Mouse (Mus musculus) kidney, postnatal 10 days (tissue): Measurements from ENCODE around the gene Tmem120b.

ENCODE experiments used
- DNase-seq: peaks from one replicate; pipeline ENCODE4 v3.0.0; 2021; ENCODE audit warnings: mixed read lengths

Gene Tmem120b

DNA sequence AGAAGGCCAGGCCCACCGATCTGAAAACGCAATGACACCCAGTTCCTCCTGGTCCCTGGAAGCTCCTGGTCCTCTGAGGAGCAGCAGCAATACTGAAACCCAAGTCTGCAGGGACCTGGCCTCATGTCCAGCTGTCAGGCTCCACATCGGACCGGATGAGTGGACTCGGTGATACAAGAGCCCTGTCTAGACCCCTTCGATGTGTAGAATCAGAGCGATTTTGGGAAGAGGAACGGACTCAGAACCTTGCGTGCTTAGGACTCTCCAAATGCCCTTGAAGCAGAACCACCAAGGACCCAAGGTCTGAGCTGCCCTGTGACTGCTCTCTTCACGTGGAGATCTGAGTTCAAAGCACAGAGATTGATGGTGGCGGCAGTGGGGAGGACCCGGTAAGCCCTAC is at the start of gene Tmem120b:
Gene Tmem120b (plus strand): TSS at position 301 of the 400 bp plus-strand sequence.
- no peak for DNase-seq

DNA sequence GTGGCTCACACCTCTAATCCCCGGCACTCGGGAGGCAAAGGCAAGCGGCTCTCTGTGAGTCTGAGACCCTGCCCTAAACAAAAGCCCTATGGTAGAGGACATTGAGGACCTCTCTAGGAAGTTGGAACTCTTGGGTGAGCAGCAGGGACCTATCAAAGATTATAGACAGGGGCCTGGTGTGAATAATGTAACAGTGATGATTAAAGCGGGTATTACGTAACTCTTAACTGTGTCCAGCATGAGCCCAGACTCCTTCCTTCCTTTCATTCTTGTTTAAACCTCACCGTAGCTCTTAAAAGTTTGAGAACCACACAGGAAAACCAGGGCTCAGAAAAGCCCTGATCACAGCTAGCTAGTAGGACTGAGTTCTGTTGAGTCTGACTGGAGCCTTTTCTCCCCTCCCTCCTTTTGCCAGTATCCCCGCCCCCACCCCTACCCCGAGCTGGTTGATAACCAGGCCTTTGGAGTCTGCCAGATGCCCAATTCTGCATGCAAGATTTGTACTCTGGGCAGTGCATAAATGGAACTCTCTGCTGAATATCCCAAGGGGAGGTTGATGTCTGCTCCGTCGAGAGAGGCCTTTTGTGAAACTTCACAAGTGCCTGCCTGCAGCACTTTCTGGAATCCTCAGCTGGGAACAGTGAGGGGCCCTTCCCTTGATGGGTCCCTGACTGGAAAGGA is 48.7 kb upstream of the Tmem120b start:
- DNase-seq: no peak

DNA sequence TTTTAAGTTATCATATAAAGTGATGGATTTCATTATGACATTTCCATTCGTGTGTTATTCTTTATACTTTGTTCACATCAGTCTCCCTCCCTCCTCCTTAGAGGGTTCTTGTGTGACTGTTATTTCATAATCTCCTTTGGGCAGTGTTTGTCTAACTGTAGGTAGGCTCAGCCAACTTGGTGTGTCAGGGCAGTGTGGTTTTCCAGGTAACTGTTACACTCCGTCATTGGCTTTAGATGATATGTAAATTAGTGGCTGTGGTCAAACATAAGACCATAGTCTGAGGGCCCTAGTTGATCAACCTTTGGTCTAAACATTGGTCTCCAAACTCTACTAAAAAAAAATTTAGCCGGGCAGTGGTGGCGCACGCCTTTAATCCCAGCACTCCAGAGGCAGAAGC is 47.8 kb upstream of the Tmem120b start:
- DNase-seq: no peak

DNA sequence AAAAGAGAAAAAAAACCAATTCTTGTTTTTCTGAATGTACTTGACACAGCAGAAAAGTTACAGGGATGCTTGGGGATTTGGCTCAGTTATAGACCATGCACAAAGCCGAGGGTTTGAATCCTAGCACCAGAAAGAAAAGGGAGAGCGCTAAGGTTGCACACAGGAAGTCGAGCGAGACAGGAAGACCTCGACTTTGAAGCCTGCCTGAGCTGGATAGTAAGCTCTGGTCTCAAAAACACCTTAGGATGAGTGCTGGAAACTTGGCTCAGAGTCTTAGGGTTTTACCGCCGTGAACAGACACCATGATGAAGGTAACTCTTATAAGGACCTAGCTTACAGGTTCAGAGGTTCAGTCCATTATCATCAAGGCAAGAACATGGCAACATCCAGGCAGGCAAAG is 46.8 kb upstream of the Tmem120b start:
- DNase-seq: no peak

DNA sequence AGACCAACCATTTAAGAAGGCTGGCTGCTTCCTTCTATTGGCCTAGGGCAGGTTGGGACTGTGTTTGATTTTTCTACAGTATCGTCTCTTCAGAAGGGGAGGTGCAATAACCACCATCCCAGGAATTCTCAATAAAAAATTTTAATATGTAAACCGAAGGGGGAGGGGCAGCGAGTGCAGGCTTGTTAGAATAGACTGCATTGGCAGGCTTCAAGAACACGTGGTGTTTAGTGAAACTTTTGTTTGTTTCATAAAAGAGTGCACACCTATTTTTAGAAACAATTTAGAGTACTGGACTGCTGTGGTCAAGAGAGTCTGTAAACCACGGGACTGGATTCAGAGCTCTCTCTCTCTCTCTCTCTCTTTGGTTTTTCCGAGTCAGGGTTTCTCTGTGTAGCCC is 45.2 kb upstream of the Tmem120b start:
- DNase-seq: no peak

DNA sequence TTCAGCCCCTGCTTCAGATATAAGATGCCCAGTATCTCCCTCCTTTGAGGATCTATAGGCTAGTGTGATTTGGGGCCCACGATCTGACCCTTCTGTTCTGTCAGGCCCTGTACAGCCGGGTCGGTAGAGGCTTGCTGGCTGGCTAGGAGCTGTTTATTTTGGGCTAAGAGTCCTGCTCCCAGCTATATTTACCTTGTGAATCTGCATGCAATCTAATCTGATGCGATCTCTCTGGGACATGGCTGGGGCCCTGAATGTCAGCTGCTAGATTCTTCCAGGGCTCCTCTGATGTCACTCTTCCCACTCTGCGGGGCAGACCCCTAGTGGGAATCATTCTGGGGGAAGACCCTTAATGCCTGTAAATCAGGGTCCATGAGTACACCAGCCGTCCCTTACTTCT is 43.9 kb upstream of the Tmem120b start:
- no peak for DNase-seq

DNA sequence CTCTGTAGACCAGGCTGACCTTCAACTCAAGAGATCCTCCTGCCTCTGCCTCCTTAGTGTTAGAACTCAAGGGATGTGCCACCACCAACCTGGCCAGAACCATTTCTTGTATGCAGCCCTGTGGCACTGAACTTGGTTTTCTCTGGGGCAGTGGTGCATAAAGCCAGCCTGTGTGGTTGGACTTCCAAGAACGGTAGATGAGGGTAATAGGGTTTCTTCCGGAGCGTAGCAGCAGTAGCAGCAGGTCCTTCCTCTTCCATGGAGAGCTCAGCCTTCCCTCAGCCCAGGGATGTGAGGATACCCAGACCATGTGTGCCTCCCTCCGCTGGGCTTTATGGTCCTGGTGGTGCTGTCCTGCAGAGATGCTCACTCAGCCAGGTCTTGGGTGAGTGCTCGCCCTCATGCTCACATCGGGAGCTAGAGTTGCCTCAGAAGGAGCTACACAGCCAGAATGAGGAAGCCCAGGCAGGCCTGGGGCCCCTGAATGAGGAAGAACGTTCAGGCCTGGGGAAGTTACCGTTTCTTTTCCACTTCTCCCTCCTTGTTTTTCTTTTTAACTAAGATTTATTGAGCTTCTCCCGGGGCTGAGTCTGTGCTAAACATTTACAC is 43.1 kb upstream of the Tmem120b start:
- no peak for DNase-seq

DNA sequence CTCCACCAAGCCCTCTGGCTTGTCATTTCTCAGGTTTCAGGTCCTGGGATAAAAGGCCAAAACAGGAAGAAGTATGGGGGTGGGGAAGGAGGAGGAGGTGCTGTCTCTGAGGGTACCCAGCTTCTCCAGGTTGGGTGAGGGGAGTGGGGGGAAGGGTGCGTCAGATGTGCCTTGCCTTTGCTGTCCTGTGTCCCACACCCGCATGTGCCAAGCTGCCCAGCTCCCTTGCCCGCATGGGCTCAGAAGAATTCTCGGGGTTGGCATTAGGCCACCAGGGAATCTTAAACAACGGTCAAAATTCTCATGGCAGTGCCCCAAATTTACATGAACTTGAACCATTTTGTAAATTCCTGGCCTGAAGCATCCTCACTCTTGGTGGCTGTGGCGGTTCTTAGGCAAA is 41.8 kb upstream of the Tmem120b start:
- peak; percentile 34 for DNase-seq

DNA sequence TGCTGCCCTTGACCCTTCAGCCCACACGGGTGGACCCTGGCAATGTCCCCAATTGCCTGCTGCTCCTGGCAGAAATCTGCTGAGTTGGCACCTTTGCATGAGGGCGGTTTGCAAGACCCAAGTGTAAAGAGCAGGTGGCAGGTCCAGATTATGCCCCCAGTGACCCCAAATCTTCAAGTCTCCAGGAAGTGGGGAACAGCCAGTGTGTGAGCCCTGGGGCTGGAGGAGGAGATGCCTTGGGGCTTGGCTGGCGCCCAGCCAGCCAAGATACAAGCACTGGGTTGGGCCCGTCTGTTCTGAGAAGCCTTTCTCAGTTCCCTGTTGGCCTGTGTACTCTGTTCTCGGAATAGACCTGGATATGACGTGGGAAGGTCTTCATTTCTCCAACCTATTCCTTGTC is 40.8 kb upstream of the Tmem120b start:
- peak; percentile 33 for DNase-seq

DNA sequence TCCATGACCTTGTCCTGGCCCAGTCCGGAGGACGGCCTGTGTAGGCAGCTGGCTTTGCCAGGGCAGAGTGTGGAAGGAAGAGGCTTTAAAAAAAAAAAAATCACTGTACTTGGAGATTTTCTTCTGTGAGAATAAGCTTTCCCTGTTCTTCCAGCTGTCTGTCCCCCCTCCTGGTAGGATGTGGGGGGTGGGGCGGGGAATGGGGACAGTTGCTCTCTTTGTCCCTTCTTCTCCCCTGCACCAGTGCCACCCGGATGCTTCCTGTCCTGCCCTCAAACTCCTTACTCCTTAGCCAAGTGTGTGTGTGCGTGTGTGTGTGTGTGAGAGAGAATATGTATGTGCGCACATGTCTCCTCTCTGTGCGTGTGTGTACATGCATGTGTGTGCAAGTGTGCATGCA is 38.5 kb upstream of the Tmem120b start:
- DNase-seq: no peak

DNA sequence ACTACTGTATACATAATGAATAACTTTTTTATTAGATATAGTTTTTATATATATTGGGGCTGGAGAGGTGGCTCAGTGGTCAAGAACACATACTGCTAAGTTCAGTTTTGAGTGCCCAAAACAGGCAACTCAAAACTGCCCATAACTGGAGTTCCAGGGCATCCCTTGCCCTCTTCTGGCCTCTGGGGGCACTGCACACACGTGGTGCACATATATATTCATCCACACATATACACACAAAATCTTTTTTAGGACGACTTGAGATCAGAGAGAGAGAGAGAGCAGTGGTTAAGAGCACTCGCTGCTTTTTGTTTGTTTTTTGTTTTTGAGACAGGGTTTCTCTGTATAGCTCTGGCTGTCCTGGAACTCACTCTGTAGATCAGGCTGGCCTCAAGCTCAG is 36.9 kb upstream of the Tmem120b start:
- DNase-seq: no peak

DNA sequence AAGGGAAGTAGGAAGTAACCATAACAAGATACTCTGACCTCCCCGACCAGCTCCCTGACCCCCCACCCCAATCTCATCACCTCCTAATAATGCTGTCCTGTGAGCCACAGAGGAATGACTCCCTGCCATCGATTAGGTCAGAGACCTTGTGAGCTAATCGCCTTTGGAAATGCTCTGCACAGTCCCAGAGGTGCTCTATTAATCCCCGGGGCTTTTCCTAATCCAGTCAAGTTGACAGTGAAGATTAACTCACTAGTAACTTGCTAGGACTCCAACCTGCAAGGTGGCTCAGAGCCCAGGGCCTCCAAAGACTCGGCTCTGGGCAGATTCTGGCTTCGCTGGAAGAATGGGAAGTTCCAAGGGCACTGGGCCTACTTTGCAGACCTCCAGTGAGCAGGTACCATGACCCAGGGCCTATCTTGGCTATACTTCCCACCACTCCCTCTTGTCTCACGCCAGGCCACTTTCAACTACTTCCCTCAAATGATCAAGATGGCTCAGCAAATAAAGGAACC is 34.5 kb upstream of the Tmem120b start:
- DNase-seq: no peak

DNA sequence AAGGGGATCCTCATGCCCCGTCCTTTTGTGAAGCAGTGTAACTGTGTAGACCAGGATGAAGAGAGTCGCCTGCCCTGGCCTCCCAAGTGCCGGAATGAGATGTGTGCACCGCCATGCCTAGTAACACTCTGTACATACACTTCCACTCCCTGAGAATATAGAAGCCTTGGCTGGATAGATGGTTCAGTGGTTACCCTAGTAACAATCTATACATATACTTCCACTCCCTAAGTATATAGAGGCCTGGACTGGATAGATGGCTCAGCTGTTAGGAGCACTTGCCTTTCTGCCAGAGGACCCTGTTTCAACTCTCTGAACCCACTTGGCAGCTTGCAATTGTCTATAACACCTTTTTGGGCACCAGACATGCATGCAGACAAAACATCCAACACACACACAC is 33.1 kb upstream of the Tmem120b start:
- DNase-seq: no peak

DNA sequence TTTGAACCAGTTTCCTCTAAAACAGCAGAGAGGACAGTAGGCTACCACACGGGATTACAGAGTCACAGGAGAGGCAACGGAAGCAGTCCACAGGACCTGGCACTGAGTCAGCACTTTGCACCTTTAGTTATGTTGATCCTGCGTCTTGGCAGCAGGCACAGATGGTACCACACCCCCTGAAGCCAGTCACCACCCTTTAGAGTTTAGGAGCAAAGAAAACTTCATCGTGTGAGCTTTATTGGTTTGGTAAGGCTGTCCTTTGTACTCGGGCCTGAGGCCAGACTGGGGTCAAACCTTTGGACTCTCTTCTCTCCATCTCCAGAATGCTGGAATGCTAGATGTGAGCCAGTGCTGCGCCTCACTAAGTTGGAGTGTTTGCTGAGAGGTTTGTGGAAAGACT is 32.7 kb upstream of the Tmem120b start:
- DNase-seq: peak; percentile 76

DNA sequence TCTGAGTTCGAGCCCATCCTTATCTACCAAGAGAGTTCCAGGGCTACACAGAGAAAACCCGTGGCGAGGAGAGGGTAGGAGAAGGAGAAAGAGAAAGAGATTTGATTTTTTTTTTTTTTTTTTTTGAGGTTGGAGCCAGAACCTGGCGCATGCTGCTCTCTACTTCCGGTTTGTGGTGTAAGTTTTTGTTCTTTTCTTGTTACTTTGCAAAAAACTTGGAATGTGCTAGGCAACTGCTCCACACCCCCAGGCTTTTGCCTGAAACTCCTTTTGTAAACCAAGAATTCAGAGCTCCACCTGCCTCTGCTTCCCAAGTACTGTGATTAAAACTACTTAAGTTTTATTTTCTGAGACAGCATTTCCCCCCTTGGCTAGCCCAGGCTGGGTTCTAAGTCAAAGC is 30.1 kb upstream of the Tmem120b start:
- no peak for DNase-seq

DNA sequence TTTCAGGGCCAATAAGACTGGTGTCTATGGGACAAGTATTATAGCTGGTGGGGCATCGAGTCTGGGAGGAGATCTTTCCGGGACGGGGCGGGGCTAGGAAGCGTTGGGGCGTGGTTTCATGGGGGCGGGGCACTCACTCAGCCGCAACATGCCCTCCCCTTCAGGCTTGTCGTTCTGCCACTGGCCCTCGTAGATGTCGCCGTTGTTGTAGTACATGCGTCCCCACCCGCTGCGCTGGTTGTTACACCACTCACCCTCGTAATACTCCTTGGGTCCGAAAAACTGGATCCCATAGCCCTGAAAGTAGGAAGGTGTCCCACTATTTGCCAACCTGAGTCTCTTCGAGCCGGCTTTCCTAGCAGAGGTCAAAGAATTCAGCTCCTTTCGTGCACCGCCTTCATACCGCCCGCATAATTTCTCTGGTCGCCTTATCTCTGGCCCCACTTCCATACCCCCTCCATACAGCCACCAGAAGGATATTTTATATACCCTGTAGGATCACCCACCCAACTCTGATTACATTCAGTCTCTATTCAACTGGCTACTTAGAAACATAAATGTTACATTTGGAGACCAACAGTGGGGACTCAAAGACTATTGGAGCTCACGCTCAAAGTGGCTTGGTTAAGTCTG is 29.0 kb upstream of the Tmem120b start:
- DNase-seq: peak; percentile 92

DNA sequence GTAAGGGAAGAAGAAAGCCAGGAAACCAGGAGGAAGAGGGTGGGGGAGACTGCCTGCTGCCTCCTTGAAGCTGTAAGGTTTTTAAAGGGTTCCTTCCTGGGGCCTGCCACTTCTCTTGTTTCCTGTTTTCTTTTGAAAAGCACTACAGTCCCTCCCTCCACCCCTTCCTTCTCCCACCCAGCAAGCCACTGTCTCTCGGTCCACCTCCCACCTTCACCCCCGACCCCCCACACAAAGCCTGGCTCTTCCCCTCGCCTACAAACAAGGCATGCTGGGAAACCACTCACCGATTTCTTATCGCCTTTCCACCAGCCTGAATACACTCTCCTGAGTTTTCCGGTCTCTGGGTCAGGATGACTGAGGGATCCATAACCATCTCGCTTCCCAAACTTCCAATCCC is 27.4 kb upstream of the Tmem120b start:
- no peak for DNase-seq

DNA sequence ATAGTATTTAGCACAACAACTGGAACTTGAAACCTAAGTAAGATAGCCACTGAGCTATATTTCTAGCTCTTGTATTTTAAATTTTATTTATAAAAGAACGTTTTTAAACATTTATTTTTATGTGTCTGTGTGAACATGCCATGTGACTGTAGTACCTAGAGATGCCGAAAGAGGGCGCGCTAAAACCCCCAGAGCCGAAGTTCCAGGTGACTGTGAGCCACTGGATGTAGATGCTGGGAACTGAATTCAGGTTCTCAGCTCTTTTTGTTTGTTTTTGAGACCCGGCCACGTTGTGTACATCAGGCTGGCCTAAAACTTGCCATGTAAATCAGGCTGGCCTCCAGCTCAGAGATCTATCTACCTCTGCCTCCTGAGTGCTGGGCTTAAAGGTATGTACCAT is 24.4 kb upstream of the Tmem120b start:
- peak; percentile 52 for DNase-seq

DNA sequence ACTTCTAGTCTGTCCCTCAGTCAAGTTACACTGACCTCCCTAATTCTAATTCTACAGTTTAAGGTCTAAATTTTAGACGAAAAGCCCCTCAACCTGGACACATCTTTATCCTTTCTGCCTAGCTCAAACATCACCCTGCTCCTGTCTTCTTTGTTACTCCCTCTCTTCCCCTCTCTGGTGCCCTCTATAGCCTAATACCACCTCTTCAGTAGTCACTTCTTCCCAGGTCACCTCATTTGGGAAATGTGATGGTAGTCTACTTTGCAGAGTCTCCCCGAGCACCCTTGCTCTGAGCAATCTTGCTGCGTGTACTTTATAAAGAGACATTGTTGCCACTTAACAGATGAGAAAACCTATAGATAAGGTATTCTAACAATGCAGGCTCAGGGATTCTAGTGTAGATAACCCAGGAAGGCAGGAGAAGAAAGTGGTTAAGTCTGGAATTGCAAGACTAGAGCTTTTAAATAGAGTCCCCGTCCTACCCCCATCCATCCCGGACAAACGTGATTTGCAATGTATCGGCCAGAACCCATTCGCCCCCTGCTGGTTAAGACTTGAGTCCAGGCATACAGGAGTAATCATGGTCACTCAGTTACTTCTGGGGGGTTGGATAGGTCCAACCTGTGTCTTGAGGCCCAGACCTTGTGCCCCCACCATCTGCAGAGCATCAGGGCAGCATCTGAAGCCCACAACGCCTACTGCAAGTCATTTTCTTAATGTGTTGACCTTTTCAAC is 22.5 kb upstream of the Tmem120b start:
- peak; percentile 89 for DNase-seq

DNA sequence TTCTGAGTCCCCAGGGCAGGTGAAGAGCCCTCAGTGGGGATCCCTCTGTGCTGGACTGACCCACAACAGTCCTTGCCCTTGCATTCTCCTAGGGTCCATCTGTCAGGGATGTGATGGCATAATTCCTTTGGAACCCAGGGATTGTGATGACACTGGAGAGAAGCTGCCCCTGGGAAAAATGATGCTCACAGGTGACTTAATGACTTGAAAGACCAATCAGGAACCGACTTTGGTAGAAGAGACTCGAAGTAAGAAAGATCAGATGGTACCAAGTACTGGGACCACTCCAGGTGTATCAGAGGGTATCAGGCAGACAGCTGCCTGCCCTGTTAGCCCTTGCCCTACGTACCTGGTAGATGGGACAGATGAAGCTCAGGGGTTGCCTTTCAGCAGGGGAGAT is 21.3 kb upstream of the Tmem120b start, which contains the start of gene Morn3:
Gene Morn3 (minus strand): TSS at position 101 of the 400 bp plus-strand sequence.
- no peak for DNase-seq

DNA sequence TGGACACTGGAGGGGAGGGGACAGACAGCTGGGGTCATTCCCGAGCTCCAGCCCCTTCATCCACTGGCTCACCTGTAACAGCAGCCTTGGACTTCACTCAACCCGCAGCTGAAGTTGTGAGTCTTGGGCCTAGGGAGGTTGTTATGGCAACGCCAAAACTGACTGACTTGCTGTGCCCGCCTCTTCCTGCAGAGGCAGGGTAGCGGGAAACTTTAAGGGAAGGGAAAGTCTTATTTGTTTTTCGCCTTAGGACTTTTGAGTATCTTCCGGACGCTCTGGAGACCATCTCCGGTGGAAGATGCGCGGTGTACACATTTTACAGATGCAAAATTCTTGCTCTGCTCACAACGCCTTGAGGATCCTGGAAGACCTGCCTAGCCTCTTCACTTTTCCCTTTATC is 18.9 kb upstream of the Tmem120b start:
- peak; percentile 70 for DNase-seq

DNA sequence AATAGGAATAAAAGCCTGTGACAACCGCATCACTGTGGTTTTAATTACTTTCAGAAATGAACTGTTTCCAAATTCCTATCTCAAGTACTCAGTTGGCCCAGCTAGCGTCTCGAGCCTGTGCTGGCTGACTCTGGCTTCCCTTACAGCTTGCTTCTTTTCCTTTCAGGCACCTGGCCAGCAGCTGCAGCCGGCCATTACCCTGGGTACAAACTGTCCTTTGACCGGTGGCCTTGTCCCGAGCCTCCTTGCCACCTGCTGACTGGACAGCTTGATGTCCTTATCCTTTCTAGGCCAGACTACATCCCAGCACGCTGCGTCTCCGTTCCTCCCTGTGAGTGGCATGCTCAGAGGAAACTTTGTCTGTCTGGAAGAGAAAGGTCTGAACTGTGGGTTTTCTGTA is 17.3 kb upstream of the Tmem120b start:
- peak; percentile 49 for DNase-seq

DNA sequence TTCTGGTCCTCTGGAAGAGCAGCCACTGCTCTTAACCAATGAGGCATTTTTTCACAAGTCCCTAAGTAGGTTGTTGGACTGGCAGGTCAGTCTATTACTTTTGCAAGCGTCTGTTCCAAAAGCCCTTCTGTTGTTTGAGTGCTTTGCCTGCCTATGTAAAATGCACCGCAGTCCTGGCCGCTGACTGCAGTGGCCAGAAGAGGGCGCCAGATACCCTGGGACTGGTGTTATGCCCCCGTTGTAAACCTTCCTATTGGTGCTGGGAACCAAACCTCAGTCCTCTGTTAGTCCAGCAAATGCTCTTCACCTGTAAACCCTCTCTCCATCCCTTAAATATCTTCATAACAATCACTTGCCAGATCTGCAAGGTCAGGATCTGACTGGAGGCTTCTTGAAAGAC is 16.5 kb upstream of the Tmem120b start:
- DNase-seq: no peak
